Mouse (Mus musculus): ENCODE results near the gene Stambpl1. TPM values are rescaled to one million over a fixed set of nuclear protein-coding genes. Genes with fewer than 3 reads are reported as not detected.

The Stambpl1 gene
- total RNA-seq, 2 experiments from 2014 or later: 9.8 to 12.5 TPM

- no peak for ATAC-seq (replicated peaks; ENCODE audit: low FRiP score, poor library complexity, severe bottlenecking)
These were observed 39.6 kb downstream of the Stambpl1 start for GRCm38 (mm10) chr19:34231596-34231995.

- ATAC-seq (replicated peaks; ENCODE audit: low FRiP score, poor library complexity, severe bottlenecking): no peak
These were observed 40.3 kb downstream of the Stambpl1 start for GRCm38 (mm10) chr19:34232326-34232725.

GRCm38 (mm10) chr19:34233944-34234343, 41.9 kb downstream of the Stambpl1 start:
- no peak for ATAC-seq (replicated peaks; ENCODE audit: low FRiP score, poor library complexity, severe bottlenecking)

DNA sequence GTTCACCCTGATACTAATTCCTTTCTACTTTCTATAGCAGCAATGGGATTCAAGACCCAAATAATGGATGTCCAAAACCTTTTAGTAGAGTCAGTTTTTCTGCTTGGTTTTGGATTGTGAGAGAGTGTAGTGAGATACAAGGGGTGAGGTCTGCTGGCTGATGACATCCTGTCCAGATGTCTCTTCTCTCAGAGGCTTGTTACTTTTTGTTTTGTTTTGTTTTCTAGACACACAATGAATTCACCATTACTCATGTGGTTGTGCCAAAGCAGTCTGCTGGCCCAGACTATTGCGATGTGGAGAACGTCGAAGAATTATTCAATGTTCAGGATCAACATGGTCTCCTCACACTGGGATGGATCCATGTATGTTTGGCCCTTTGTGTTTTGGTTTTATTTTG, 44.0 kb downstream of the Stambpl1 start:
- ATAC-seq (replicated peaks; ENCODE audit: low FRiP score, poor library complexity, severe bottlenecking): no peak

GRCm38 (mm10) chr19:34237746-34238145, 45.7 kb downstream of the Stambpl1 start:
- no peak for ATAC-seq (replicated peaks; ENCODE audit: low FRiP score, poor library complexity, severe bottlenecking)

GRCm38 (mm10) chr19:34240273-34241039, 48.4 kb downstream of the Stambpl1 start:
- ATAC-seq (replicated peaks; ENCODE audit: low FRiP score, poor library complexity, severe bottlenecking): no peak

DNA sequence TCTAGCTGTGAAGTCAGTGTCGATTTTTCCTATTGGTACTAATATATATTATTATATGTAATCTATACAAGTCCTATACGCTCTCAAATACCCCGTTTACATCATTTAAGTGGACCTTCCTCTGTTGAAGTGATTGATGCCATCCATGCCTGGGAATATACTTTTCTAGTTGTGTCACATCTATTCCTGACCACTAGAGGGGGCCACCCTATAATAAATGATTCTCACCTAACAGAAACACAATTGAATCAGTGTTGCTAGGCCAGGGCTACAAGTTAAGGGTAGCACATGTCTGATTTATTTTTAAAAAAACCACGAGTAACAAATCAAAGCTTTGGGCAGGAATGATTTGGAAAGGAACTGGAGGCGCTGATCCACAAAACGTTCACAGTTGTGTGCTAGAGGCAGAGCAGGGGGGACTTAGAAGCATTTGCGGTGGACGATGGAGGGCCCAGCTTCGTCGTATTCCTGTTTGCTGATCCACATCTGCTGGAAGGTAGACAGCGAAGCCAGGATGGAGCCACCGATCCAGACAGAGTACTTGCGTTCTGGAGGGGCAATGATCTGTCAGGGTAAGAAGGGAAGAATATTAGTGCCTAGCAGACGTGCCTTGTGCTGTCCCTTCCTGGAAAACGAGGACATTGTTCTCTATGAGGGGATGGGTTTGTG, 49.4 kb downstream of the Stambpl1 start:
- no peak; the same call in 1 of the 2 replicates for ATAC-seq (replicated peaks; ENCODE audit: low FRiP score, poor library complexity, severe bottlenecking)

GRCm38 (mm10) chr19:34242925-34243324, 50.9 kb downstream of the Stambpl1 start:
- ATAC-seq (replicated peaks; ENCODE audit: low FRiP score, poor library complexity, severe bottlenecking): no peak

- ATAC-seq (replicated peaks; ENCODE audit: low FRiP score, poor library complexity, severe bottlenecking): peak; percentile 73; the same call in 1 of the 2 replicates
These were observed 52.0 kb downstream of the Stambpl1 start for GRCm38 (mm10) chr19:34244056-34244455.

GRCm38 (mm10) chr19:34248558-34248957, 56.5 kb downstream of the Stambpl1 start:
- ATAC-seq (replicated peaks; ENCODE audit: low FRiP score, poor library complexity, severe bottlenecking): no peak

- ATAC-seq (replicated peaks; ENCODE audit: low FRiP score, poor library complexity, severe bottlenecking): no peak
These were observed 58.6 kb downstream of the Stambpl1 start for GRCm38 (mm10) chr19:34250621-34251020.

DNA sequence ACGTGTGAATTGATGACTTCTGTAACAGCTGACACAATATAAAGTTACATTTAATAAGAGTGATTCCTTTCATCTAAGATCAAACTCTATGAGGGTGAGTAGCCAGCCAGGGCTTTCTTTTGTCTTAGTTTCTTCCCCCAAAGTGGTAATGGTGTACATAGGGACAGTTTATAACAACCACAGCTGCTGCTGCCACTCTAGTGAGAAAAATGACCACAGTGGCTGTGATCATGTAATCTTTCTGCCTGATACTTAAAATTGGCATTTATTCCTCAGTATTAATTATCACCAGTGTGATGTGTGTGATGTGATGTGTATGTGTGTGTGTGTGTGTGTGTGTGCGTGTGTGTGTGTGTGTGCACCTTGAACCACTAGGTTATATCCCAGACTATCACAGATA, 59.9 kb downstream of the Stambpl1 start:
- ATAC-seq (replicated peaks; ENCODE audit: low FRiP score, poor library complexity, severe bottlenecking): no peak

DNA sequence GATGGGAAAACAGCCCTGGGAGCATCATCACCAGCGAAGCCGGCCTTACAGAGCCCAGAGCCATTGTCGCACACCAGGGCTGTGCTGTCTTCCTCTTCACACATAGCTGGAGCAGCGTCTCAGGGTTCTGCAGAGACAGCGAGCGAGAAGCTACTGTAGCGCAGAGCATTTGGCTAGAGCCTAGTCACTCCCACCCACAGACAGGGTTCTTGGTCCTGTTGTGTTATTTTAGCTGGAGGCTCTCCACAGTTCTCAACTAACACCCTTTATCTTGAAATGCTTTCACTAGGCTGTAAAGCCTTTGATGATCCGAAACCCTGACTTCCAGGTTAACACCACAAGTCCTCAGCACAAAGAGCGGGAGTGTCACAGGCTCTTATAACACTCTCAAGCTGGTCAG, 60.4 kb downstream of the Stambpl1 start:
- no peak for ATAC-seq (replicated peaks; ENCODE audit: low FRiP score, poor library complexity, severe bottlenecking)

DNA sequence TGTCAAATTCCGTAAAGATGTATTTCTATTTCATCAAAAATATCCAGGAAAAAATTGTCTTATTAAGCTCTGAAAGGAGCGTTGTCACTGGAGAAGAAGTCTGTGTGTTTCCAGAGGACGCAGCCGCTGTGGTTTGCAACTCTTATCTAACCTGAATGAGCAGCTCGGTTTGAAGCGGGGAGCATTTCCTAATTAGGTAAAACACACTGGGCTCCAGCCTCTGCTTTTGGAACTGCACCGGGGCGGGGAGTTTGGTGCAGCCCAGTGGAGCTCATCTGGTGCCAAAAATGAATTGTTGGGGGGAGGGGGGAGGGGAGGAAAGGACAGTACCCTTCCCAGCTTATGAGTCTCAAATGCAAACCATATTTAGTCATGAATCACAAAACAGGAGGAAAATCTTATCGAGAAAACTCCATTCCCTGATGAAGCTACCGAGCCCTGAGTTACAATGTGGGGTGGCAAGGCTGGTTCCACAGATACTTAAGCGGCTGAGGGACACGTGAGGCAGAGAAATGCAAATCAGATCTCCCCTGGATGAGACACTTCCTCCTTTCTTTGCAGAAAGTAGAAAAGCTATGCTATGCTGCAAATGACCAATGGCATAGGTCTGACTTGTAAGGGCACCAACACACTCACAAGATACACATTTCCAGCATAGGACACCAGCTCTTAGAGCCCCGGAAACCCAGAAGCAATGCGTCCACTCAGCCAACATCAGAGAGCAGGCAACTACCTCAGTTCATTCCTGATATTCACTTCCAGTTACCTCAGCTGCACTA, 62.3 kb downstream of the Stambpl1 start:
- ATAC-seq (replicated peaks; ENCODE audit: low FRiP score, poor library complexity, severe bottlenecking): no peak

- ATAC-seq (replicated peaks; ENCODE audit: low FRiP score, poor library complexity, severe bottlenecking): no peak
These were observed 63.1 kb downstream of the Stambpl1 start, which contains the start of gene Acta2 for GRCm38 (mm10) chr19:34254880-34255681. Acta2 (minus strand) TSS chr19:34255590.

- no peak for ATAC-seq (replicated peaks; ENCODE audit: low FRiP score, poor library complexity, severe bottlenecking)
These were observed 64.1 kb downstream of the Stambpl1 start for GRCm38 (mm10) chr19:34256149-34256548.

DNA sequence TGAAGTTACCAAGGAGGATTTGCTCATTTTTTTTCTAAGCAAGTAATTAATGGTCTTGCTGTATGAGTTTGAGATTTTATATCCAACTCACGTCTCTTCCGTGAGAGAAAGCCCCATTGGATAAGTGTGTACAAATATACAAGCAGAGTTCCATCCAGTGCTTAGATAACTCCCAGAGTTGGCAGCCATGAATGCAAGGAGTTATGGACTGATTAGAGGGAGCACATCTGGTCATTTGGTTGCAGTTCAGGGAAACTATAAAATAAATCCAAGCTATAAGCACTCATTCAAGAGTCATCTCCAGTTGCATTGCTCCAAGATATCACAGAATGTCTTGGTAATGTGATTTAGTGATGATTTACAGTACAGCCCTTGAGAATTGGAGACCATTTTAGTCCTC, 64.9 kb downstream of the Stambpl1 start:
- no peak for ATAC-seq (replicated peaks; ENCODE audit: low FRiP score, poor library complexity, severe bottlenecking)

GRCm38 (mm10) chr19:34262273-34262974, 70.4 kb downstream of the Stambpl1 start:
- no peak for ATAC-seq (replicated peaks; ENCODE audit: low FRiP score, poor library complexity, severe bottlenecking)

- no peak for ATAC-seq (replicated peaks; ENCODE audit: low FRiP score, poor library complexity, severe bottlenecking)
These were observed 73.7 kb downstream of the Stambpl1 start for GRCm38 (mm10) chr19:34265604-34266193.

All from erythroblast, adult 5-6 weeks (primary cell).